Mouse (Mus musculus): ENCODE measurements around the gene Gm40193. TPM values are rescaled to one million over a fixed set of nuclear protein-coding genes. Genes with fewer than 3 reads are reported as not detected.

Gene Gm40193
- polyA plus RNA-seq, 1 experiment from 2014 or later = not detected

DNA sequence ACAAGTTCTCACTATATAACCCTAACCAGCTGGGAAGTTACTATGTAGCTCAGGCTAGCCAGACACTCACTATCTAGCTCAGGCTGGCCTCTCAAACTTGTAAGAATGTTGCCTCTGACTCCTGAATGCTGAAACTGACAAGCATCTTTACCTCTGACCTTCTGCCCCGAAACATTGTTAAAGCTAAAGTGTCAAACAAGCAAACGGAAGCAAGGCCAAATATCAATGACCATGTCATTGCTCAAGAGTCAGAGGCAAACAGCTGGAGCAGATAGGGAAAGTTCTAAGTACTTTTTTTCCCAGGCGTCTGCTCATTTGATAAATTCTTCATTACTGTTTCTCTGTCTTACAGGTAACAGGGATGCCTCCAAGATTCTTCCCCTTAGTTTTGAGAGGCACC is 30.7 kb downstream of the Gm40193 start:
- Histone ChIP-seq H3K9ac (no peak overlapping the region), H3K4me2 (no peak overlapping the region), H3K27ac (replicated peaks) (no peak overlapping the region), H3K27me3 (replicated peaks) (peaks cover 15% of the 10 kb centered on the region; the same call in 1 of the 2 replicates), H3K4me3 (no peak overlapping the region), H3K9me3 (no peaks in the 10 kb centered on the region), H3K4me1 (no peaks in the 10 kb centered on the region), H3K36me3 (no peaks in the 10 kb centered on the region)
- WGBS = 49% methylated on average over 3 of the region's 3 CpGs
- no peak for ATAC-seq (ENCODE audit: extremely low read depth, insufficient number of reproducible peaks, low FRiP score, low TSS enrichment)

DNA sequence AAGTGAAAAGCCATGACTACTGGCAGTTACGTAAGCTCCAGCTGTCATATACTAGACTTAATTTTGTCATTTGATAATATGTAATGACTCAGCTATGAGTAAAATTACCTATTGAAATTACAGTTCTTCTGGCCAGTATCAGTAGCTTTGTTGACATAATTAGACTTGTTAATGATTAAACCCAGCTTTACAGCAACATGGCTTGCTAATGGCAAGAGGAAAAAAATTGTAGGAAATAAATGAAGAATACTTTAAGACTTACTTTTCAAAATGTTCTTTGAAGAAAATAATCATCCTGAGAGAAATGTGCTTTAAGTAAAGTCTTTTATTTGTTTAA is 32.3 kb downstream of the Gm40193 start:
- no peaks in the 10 kb centered on the region for H3K4me1 ChIP-seq
- no peak for ATAC-seq (ENCODE audit: extremely low read depth, insufficient number of reproducible peaks, low FRiP score, low TSS enrichment)
- no peak overlapping the region for H3K27ac ChIP-seq (replicated peaks)
- no peak overlapping the region for H3K4me3 ChIP-seq
- 88% methylated on average over 1 of the region's 1 CpGs for WGBS
- peaks cover 11% of the 10 kb centered on the region; the same call in 1 of the 2 replicates for H3K27me3 ChIP-seq (replicated peaks)
- no peaks in the 10 kb centered on the region for H3K9me3 ChIP-seq
- H3K9ac ChIP-seq = no peak overlapping the region
- no peak overlapping the region for H3K4me2 ChIP-seq
- no peaks in the 10 kb centered on the region for H3K36me3 ChIP-seq

DNA sequence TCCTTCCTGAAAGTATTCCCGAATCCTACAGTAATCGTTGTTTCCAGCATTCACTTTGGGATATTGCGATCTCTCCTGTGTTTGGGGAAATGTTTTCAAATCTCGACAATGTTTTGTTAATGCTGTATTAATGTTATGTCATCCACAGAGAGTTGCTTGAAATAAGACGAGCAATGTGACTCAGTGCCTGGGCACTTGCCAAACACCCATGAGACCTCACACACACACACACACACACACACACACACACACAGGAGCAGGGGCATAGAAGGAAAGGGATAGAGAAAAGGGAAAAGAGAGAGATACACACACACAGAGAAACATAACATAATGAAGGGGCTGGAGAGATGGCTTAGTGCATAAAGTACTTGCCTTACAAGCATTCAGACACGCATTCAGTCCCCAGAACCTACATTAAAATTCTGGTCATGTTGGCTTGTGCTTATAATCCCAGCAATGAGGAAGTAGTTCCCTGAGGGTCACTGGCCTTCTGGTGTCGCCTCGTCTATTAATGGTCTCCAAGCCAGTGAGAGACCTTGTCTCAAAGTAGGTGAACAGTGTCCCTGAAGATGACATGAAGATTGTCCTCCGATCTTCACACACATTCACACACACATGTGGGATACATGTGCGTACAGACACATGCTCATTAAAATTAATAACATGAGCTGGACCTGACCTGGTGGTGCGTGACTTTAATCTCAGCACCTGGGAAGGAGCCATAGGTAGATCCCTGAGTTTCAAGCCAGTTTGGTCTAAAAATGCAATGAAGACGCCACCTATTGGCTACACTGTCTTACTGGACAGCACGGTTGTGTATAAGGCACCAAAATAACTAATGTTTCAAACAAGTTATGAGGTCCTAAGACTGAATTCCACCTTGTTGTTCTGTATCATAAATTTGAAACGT is 32.9 kb downstream of the Gm40193 start:
- Histone ChIP-seq H3K4me2 (no peak overlapping the region), H3K27me3 (replicated peaks) (0 out of 2 replicates have a peak, but pooled peaks cover 5% of the 10 kb centered on the region), H3K4me3 (no peak overlapping the region), H3K9me3 (no peaks in the 10 kb centered on the region), H3K27ac (replicated peaks) (no peak overlapping the region), H3K4me1 (no peaks in the 10 kb centered on the region), H3K36me3 (no peaks in the 10 kb centered on the region), H3K9ac (no peak overlapping the region)
- ATAC-seq (ENCODE audit: extremely low read depth, insufficient number of reproducible peaks, low FRiP score, low TSS enrichment) = no peak
- 64% methylated on average over 14 of the region's 14 CpGs for WGBS

GRCm38 (mm10) chr11:70489684-70490083 is 43.1 kb downstream of the Gm40193 start:
- H3K4me3 ChIP-seq = no peak overlapping the region
- H3K9ac ChIP-seq = no peak overlapping the region
- H3K36me3 ChIP-seq = no peaks in the 10 kb centered on the region
- no peaks in the 10 kb centered on the region for H3K4me1 ChIP-seq
- no peak overlapping the region for H3K4me2 ChIP-seq
- no peaks in the 10 kb centered on the region for H3K27me3 ChIP-seq (replicated peaks)
- H3K27ac ChIP-seq (replicated peaks) = no peak overlapping the region
- ATAC-seq (ENCODE audit: extremely low read depth, insufficient number of reproducible peaks, low FRiP score, low TSS enrichment) = no peak
- no peaks in the 10 kb centered on the region for H3K9me3 ChIP-seq
- 66% methylated on average over 6 of the region's 6 CpGs for WGBS

DNA sequence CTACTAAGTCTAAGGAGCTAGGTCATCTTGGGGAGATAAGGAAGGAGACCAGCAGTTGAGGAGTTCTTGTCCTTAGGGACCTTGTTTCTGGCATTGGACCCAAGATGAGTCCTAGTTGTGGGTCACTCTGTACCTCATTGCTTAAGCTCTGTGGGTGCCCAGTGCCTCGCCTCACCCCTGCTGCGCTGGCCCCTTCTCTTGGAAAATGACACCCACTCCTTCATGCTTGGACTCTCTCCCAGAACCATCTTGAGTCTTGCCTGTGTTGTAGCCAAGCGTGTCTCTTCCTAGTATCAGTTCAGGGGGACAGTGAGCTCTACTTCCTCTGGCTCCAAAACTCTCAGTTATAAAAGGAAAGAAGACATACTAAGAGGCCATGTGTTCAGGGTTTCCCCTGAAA is 43.6 kb downstream of the Gm40193 start:
- H3K4me1 ChIP-seq = no peaks in the 10 kb centered on the region
- no peak overlapping the region for H3K9ac ChIP-seq
- no peak for ATAC-seq (ENCODE audit: extremely low read depth, insufficient number of reproducible peaks, low FRiP score, low TSS enrichment)
- H3K9me3 ChIP-seq = no peaks in the 10 kb centered on the region
- no peak overlapping the region for H3K4me2 ChIP-seq
- H3K27ac ChIP-seq (replicated peaks) = no peak overlapping the region
- no peaks in the 10 kb centered on the region for H3K36me3 ChIP-seq
- no peaks in the 10 kb centered on the region for H3K27me3 ChIP-seq (replicated peaks)
- no peak overlapping the region for H3K4me3 ChIP-seq
- WGBS = 82% methylated on average over 3 of the region's 3 CpGs

- no peak overlapping the region for H3K9ac ChIP-seq
- H3K27me3 ChIP-seq (replicated peaks) = no peaks in the 10 kb centered on the region
- no peak for ATAC-seq (ENCODE audit: extremely low read depth, insufficient number of reproducible peaks, low FRiP score, low TSS enrichment)
- no peaks in the 10 kb centered on the region for H3K9me3 ChIP-seq
- 40% methylated on average over 4 of the region's 4 CpGs for WGBS
- H3K4me1 ChIP-seq = no peaks in the 10 kb centered on the region
- no peaks in the 10 kb centered on the region for H3K36me3 ChIP-seq
- no peak overlapping the region for H3K27ac ChIP-seq (replicated peaks)
- H3K4me2 ChIP-seq = no peak overlapping the region
- H3K4me3 ChIP-seq = no peak overlapping the region
Observed at GRCm38 (mm10) chr11:70487816-70488215, 44.9 kb downstream of the Gm40193 start.

DNA sequence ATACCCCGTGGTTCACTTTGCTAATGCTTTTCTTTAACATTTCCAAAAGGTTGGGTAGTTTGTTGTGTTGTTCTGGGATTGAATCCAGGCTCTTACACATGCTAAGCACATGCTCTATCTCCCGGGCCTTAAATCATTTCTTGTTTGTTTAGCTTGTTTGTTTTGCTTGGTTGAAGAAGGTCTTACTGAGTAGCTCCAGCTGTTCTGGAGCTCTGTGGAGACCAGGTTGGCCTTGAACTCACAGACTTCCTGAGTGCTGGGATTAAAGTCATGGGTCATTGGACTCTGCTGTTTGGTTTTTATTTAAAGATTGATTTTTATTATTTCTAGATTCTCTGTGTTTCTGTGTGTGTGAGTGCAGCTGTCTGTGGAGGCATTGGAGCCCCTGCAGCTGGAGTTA is 47.2 kb downstream of the Gm40193 start:
- no peak overlapping the region for H3K4me3 ChIP-seq
- no peaks in the 10 kb centered on the region for H3K27me3 ChIP-seq (replicated peaks)
- no peaks in the 10 kb centered on the region for H3K9me3 ChIP-seq
- H3K4me1 ChIP-seq = no peaks in the 10 kb centered on the region
- no peak for ATAC-seq (ENCODE audit: extremely low read depth, insufficient number of reproducible peaks, low FRiP score, low TSS enrichment)
- no peak overlapping the region for H3K4me2 ChIP-seq
- whole genome bisulfite sequencing = 55% methylated on average over 2 of the region's 2 CpGs
- no peak overlapping the region for H3K27ac ChIP-seq (replicated peaks)
- no peaks in the 10 kb centered on the region for H3K36me3 ChIP-seq
- no peak overlapping the region for H3K9ac ChIP-seq

Other genes with a start within 250 kb of the Gm40193 start
- not detected in 2 replicates for gene Alox12e, start 210.3 kb downstream of the Gm40193 start, polyA plus RNA-seq (2015; fragmentation: Nextera tagmentation; extraction: Ambion mirVana)
- 0.05 TPM in 1 of 2 replicates, not detected in the other for gene Alox15, start 180.9 kb downstream of the Gm40193 start, polyA plus RNA-seq (2015; fragmentation: Nextera tagmentation; extraction: Ambion mirVana)
- 23.3 and 23.6 TPM in 2 replicates for gene Pelp1, start 122.9 kb downstream of the Gm40193 start, polyA plus RNA-seq (2015; fragmentation: Nextera tagmentation; extraction: Ambion mirVana)
- 11.2 and 13.2 TPM in 2 replicates for gene Arrb2, start 100.3 kb downstream of the Gm40193 start, polyA plus RNA-seq (2015; fragmentation: Nextera tagmentation; extraction: Ambion mirVana)
- 25.5 and 26.2 TPM in 2 replicates for gene Med11, start 81.0 kb downstream of the Gm40193 start, polyA plus RNA-seq (2015; fragmentation: Nextera tagmentation; extraction: Ambion mirVana)
- gene Zmynd15, start 73.5 kb downstream of the Gm40193 start, polyA plus RNA-seq (2015; fragmentation: Nextera tagmentation; extraction: Ambion mirVana) = 1.4 and 1.5 TPM in 2 replicates
- 6.8 and 6.9 TPM in 2 replicates for gene Cxcl16, start 73.0 kb downstream of the Gm40193 start, polyA plus RNA-seq (2015; fragmentation: Nextera tagmentation; extraction: Ambion mirVana)
- 8.4 and 8.5 TPM in 2 replicates for gene Tm4sf5, start 27.7 kb downstream of the Gm40193 start, polyA plus RNA-seq (2015; fragmentation: Nextera tagmentation; extraction: Ambion mirVana)
- gene Vmo1, start 18.3 kb downstream of the Gm40193 start, polyA plus RNA-seq (2015; fragmentation: Nextera tagmentation; extraction: Ambion mirVana) = 0.31 TPM in 1 of 2 replicates, not detected in the other
- 0.12 and 0.99 TPM in 2 replicates for gene Gltpd2, start 13.7 kb downstream of the Gm40193 start, polyA plus RNA-seq (2015; fragmentation: Nextera tagmentation; extraction: Ambion mirVana)
- gene Psmb6, start 7.6 kb downstream of the Gm40193 start, polyA plus RNA-seq (2015; fragmentation: Nextera tagmentation; extraction: Ambion mirVana) = 636 and 691 TPM in 2 replicates
- 9.3 and 11.2 TPM in 2 replicates for gene Pld2, start 7.1 kb upstream of the Gm40193 start, polyA plus RNA-seq (2015; fragmentation: Nextera tagmentation; extraction: Ambion mirVana)
- gene Mink1, start 29.9 kb upstream of the Gm40193 start, polyA plus RNA-seq (2015; fragmentation: Nextera tagmentation; extraction: Ambion mirVana) = 8.8 and 9.8 TPM in 2 replicates
- not detected in 2 replicates for gene 4930544D05Rik, start 82.9 kb upstream of the Gm40193 start, polyA plus RNA-seq (2015; fragmentation: Nextera tagmentation; extraction: Ambion mirVana)
- not detected in 2 replicates for gene Chrne, start 86.3 kb upstream of the Gm40193 start, polyA plus RNA-seq (2015; fragmentation: Nextera tagmentation; extraction: Ambion mirVana)
- gene Gp1ba, start 106.2 kb upstream of the Gm40193 start, polyA plus RNA-seq (2015; fragmentation: Nextera tagmentation; extraction: Ambion mirVana) = 0.86 and 1.0 TPM in 2 replicates
- 66.3 and 73.8 TPM in 2 replicates for gene Rnf167, start 114.3 kb upstream of the Gm40193 start, polyA plus RNA-seq (2015; fragmentation: Nextera tagmentation; extraction: Ambion mirVana)
- gene Slc25a11, start 114.5 kb upstream of the Gm40193 start, polyA plus RNA-seq (2015; fragmentation: Nextera tagmentation; extraction: Ambion mirVana) = 234 and 262 TPM in 2 replicates
- gene Pfn1, start 121.7 kb upstream of the Gm40193 start, polyA plus RNA-seq (2015; fragmentation: Nextera tagmentation; extraction: Ambion mirVana) = 1,587 and 1,588 TPM in 2 replicates
- gene Eno3, start 124.3 kb upstream of the Gm40193 start, polyA plus RNA-seq (2015; fragmentation: Nextera tagmentation; extraction: Ambion mirVana) = 273 and 322 TPM in 2 replicates
- 175 and 206 TPM in 2 replicates for gene Spag7, start 136.5 kb upstream of the Gm40193 start, polyA plus RNA-seq (2015; fragmentation: Nextera tagmentation; extraction: Ambion mirVana)
- 10.1 and 12.0 TPM in 2 replicates for gene Camta2, start 155.2 kb upstream of the Gm40193 start, polyA plus RNA-seq (2015; fragmentation: Nextera tagmentation; extraction: Ambion mirVana)
- 1.8 and 2.0 TPM in 2 replicates for gene Inca1, start 167.2 kb upstream of the Gm40193 start, polyA plus RNA-seq (2015; fragmentation: Nextera tagmentation; extraction: Ambion mirVana)
- 4.0 and 4.3 TPM in 2 replicates for gene Kif1c, start 167.6 kb upstream of the Gm40193 start, polyA plus RNA-seq (2015; fragmentation: Nextera tagmentation; extraction: Ambion mirVana)
- gene Zfp3, start 231.3 kb upstream of the Gm40193 start, polyA plus RNA-seq (2015; fragmentation: Nextera tagmentation; extraction: Ambion mirVana) = 8.3 and 9.5 TPM in 2 replicates

Measured in heart, embryonic 13.5 days (tissue).